Mouse (Mus musculus): ENCODE results near the gene B3gat1. TPM values are rescaled to one million over a fixed set of nuclear protein-coding genes. Genes with fewer than 3 reads are reported as not detected.

B3gat1 gene
- polyA plus RNA-seq, 1 experiment, result 0.05 TPM

DNA sequence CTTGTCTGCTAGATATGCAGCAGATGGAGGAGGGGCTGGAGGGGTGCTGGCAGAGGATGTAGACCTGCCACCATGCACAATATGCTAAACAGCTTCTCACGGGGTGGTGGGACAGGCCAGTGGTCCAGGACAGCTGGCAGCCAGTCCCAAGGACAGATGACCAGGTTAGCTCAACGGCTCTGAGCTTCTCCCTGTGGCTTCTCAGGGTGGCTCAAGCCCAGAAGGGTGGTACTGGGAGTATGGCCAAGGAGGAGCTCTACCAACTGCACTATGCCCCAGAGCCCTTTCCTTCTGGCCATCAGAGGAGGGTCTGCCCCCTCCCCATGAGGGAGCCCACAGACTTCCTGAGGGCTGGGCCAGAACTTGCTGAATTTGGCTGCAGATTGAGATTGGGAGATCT lies 35.2 kb upstream of the B3gat1 start:
- H3K36me3 ChIP-seq (ENCODE audit: control insufficient read depth, insufficient read depth, low read length), result no peaks in the 10 kb centered on the region
- H3K4me1 ChIP-seq (replicated peaks; ENCODE audit: control insufficient read depth, insufficient read depth, low read length), result no peaks in the 10 kb centered on the region
- DNase-seq, result no peak
- no peak overlapping the region for H3K27ac ChIP-seq (ENCODE audit: control insufficient read depth, insufficient read depth, low read length)
- WGBS, result 69% methylated on average over 2 of the region's 2 CpGs
- H3K4me3 ChIP-seq (ENCODE audit: control insufficient read depth, insufficient read depth, low read length), result no peak overlapping the region
- TF ChIP-seq CTCF (IDR thresholded peaks at IDR 0.05; ENCODE audit: borderline replicate concordance, control insufficient read depth, extremely low read depth, insufficient read depth, low read length, poor library complexity) (no peak), POLR2A (IDR thresholded peaks at IDR 0.05; ENCODE audit: control insufficient read depth, extremely low read depth, insufficient read depth, low read length, poor library complexity) (no peak)
- H3K27me3 ChIP-seq (ENCODE audit: control insufficient read depth, insufficient read depth, low read length), result no peaks in the 10 kb centered on the region

DNA sequence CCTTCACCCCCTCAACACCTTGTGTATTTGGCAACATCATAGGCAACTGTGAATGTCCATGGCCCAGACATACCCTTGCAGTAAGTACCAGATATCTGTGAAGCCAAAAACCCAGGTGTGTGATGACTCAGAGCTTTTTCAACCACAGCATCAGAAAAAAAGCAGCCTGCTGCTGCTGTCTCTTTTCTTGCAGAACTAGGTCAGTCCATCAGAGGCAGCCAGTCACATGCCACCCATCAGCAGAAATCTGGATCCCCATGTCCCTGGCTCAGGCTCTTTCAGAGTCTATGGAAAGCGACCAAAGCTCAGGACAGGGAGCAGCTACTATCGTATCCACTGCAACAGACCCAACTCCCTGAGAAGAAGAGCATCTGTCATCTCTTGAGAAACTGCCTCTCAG lies 33.2 kb upstream of the B3gat1 start:
- no peak for TF ChIP-seq CTCF (IDR thresholded peaks at IDR 0.05; ENCODE audit: borderline replicate concordance, control insufficient read depth, extremely low read depth, insufficient read depth, low read length, poor library complexity)
- no peak for TF ChIP-seq POLR2A (IDR thresholded peaks at IDR 0.05; ENCODE audit: control insufficient read depth, extremely low read depth, insufficient read depth, low read length, poor library complexity)

DNA sequence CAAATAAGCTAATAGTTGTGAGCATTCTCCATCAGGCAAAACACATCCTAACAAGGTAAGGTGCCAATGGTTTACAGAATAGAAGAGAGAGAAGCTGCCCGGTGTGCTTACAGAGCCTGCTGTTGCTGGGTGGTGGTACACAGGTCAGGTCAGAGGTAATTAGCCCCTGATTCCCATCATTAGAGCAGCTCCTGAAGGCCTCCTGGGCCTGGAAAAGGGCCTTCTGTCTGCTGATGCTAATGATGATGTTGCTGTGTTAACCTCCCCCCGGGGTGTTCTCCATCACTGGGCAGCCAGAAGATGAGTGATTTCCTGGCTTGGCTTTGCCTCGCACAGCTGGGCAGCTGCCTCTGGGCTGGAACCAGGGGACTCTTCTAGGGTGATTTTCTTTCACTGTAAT lies 15.1 kb upstream of the B3gat1 start:
- Histone ChIP-seq H3K27me3 (ENCODE audit: control insufficient read depth, insufficient read depth, low read length) (no peaks in the 10 kb centered on the region), H3K36me3 (ENCODE audit: control insufficient read depth, insufficient read depth, low read length) (no peaks in the 10 kb centered on the region), H3K4me3 (ENCODE audit: control insufficient read depth, insufficient read depth, low read length) (no peak overlapping the region), H3K4me1 (replicated peaks; ENCODE audit: control insufficient read depth, insufficient read depth, low read length) (no peaks in the 10 kb centered on the region), H3K27ac (ENCODE audit: control insufficient read depth, insufficient read depth, low read length) (no peak overlapping the region)
- 74% methylated on average over 3 of the region's 3 CpGs for WGBS
- TF ChIP-seq CTCF (IDR thresholded peaks at IDR 0.05; ENCODE audit: borderline replicate concordance, control insufficient read depth, extremely low read depth, insufficient read depth, low read length, poor library complexity) (no peak), POLR2A (IDR thresholded peaks at IDR 0.05; ENCODE audit: control insufficient read depth, extremely low read depth, insufficient read depth, low read length, poor library complexity) (no peak)
- DNase-seq, result no peak

More for the DNA sequence above, 33.2 kb upstream of the B3gat1 start:
- no peaks in the 10 kb centered on the region for H3K4me1 ChIP-seq (replicated peaks; ENCODE audit: control insufficient read depth, insufficient read depth, low read length)
- H3K27me3 ChIP-seq (ENCODE audit: control insufficient read depth, insufficient read depth, low read length), result no peaks in the 10 kb centered on the region
- WGBS, result 89% methylated on average over 2 of the region's 2 CpGs
- no peak for DNase-seq
- H3K27ac ChIP-seq (ENCODE audit: control insufficient read depth, insufficient read depth, low read length), result no peak overlapping the region
- H3K36me3 ChIP-seq (ENCODE audit: control insufficient read depth, insufficient read depth, low read length), result no peaks in the 10 kb centered on the region
- no peak overlapping the region for H3K4me3 ChIP-seq (ENCODE audit: control insufficient read depth, insufficient read depth, low read length)

DNA sequence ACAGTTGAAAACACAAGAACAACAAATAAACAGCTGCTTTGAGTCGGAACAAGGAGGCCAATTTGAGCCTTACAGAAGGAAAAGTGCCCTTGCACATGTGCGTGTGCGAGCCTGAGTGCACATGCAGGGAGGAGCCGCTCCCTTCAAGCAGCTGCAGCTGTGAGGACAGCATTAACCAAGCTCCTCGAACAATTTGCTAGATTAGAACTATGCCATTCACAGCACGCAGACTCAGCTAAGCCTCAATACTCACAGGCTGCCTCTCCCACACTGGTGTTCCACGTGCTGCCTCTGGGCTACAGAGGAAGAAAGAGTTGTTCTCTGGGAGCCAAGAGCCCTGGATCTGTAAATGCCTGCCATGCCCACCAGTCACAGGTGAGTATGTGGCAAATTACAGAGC lies 11.8 kb upstream of the B3gat1 start:
- WGBS, result 79% methylated on average over 7 of the region's 7 CpGs
- Histone ChIP-seq H3K36me3 (ENCODE audit: control insufficient read depth, insufficient read depth, low read length) (no peaks in the 10 kb centered on the region), H3K27me3 (ENCODE audit: control insufficient read depth, insufficient read depth, low read length) (no peaks in the 10 kb centered on the region), H3K27ac (ENCODE audit: control insufficient read depth, insufficient read depth, low read length) (no peak overlapping the region), H3K4me3 (ENCODE audit: control insufficient read depth, insufficient read depth, low read length) (no peak overlapping the region), H3K4me1 (replicated peaks; ENCODE audit: control insufficient read depth, insufficient read depth, low read length) (no peaks in the 10 kb centered on the region)
- TF ChIP-seq CTCF (IDR thresholded peaks at IDR 0.05; ENCODE audit: borderline replicate concordance, control insufficient read depth, extremely low read depth, insufficient read depth, low read length, poor library complexity) (no peak), POLR2A (IDR thresholded peaks at IDR 0.05; ENCODE audit: control insufficient read depth, extremely low read depth, insufficient read depth, low read length, poor library complexity) (no peak)
- no peak for DNase-seq

DNA sequence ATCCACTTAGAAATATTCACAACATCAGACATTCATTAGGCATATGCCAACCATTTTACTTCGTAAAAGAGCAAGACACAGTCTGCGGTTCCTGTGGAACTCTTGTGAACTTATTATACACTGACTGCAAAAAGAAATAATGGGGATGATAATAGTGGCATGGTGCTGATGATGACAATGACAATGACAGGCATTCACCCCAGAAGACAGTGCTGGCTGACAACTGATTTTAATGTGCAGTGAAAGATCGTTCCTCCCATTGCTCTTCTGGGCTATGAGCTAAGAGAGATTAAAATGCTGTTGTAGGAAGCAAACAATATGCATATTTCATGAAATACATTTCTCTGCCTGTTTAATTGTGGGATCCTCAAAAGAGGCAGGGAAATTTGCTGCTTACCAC lies 7.8 kb upstream of the B3gat1 start:
- TF ChIP-seq POLR2A (IDR thresholded peaks at IDR 0.05; ENCODE audit: control insufficient read depth, extremely low read depth, insufficient read depth, low read length, poor library complexity) (no peak), CTCF (IDR thresholded peaks at IDR 0.05; ENCODE audit: borderline replicate concordance, control insufficient read depth, extremely low read depth, insufficient read depth, low read length, poor library complexity) (no peak)
- Histone ChIP-seq H3K27me3 (ENCODE audit: control insufficient read depth, insufficient read depth, low read length) (no peaks in the 10 kb centered on the region), H3K36me3 (ENCODE audit: control insufficient read depth, insufficient read depth, low read length) (no peaks in the 10 kb centered on the region), H3K4me3 (ENCODE audit: control insufficient read depth, insufficient read depth, low read length) (no peak overlapping the region), H3K4me1 (replicated peaks; ENCODE audit: control insufficient read depth, insufficient read depth, low read length) (no peaks in the 10 kb centered on the region), H3K27ac (ENCODE audit: control insufficient read depth, insufficient read depth, low read length) (no peak overlapping the region)
- 92% methylated on average over 3 of the region's 3 CpGs for WGBS
- no peak for DNase-seq

DNA sequence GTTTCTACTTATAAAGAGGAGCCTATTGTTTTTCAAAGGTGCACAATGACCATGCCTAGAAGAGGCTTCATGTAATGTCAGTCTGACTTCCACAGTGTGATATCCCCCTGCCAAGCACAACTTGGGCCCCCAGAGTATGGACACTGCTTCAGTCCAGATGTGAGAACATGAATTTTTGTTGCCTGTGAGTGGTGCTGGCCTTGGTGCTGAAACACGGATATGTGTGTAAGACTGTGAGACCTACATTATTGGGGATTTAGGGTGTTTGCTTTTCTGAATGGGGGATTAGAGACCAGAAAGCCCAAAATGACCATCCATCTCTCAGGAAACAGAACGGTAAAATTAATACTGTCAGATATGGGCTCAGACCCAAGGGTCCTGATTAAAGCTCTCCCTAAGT lies 6.1 kb upstream of the B3gat1 start:
- no peaks in the 10 kb centered on the region for H3K36me3 ChIP-seq (ENCODE audit: control insufficient read depth, insufficient read depth, low read length)
- no peaks in the 10 kb centered on the region for H3K27me3 ChIP-seq (ENCODE audit: control insufficient read depth, insufficient read depth, low read length)
- H3K27ac ChIP-seq (ENCODE audit: control insufficient read depth, insufficient read depth, low read length), result no peak overlapping the region
- DNase-seq, result no peak
- H3K4me1 ChIP-seq (replicated peaks; ENCODE audit: control insufficient read depth, insufficient read depth, low read length), result no peaks in the 10 kb centered on the region
- no peak overlapping the region for H3K4me3 ChIP-seq (ENCODE audit: control insufficient read depth, insufficient read depth, low read length)
- no peak for TF ChIP-seq POLR2A (IDR thresholded peaks at IDR 0.05; ENCODE audit: control insufficient read depth, extremely low read depth, insufficient read depth, low read length, poor library complexity)
- WGBS, result 65% methylated on average over 2 of the region's 2 CpGs

DNA sequence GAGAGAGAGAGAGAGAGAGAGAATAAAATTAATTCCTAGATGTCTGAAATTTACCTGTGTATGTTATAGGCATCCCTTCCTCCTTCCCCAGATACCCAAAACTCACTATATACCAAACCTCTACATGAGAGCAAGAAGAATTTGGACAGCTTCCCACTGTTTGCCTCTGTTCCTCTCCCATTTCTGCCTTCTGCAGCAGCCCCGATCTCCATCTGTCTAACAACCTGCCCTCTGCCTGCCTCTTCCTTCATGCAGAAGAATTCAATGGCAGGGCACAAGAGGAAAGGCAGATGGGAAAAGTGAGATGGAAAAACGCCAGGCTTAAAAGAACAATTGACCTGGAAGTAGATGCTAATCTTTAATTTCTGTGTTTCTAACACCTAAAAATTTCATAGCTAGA lies 5.0 kb upstream of the B3gat1 start:
- no peak overlapping the region for H3K27ac ChIP-seq (ENCODE audit: control insufficient read depth, insufficient read depth, low read length)
- H3K27me3 ChIP-seq (ENCODE audit: control insufficient read depth, insufficient read depth, low read length), result no peaks in the 10 kb centered on the region; the same call in 1 of the 2 replicates
- H3K4me3 ChIP-seq (ENCODE audit: control insufficient read depth, insufficient read depth, low read length), result no peak overlapping the region
- no peaks in the 10 kb centered on the region for H3K4me1 ChIP-seq (replicated peaks; ENCODE audit: control insufficient read depth, insufficient read depth, low read length)
- TF ChIP-seq POLR2A (IDR thresholded peaks at IDR 0.05; ENCODE audit: control insufficient read depth, extremely low read depth, insufficient read depth, low read length, poor library complexity) (no peak), CTCF (IDR thresholded peaks at IDR 0.05; ENCODE audit: borderline replicate concordance, control insufficient read depth, extremely low read depth, insufficient read depth, low read length, poor library complexity) (no peak)
- no peaks in the 10 kb centered on the region for H3K36me3 ChIP-seq (ENCODE audit: control insufficient read depth, insufficient read depth, low read length)
- DNase-seq, result no peak
- WGBS, result 77% methylated on average over 2 of the region's 2 CpGs

Data from thymus, adult 2 months (tissue).